Mouse (Mus musculus): ENCODE measurements around the gene Snx30. TPM values are rescaled to one million over a fixed set of nuclear protein-coding genes. Genes with fewer than 3 reads are reported as not detected.

Gene Snx30
- 3.0 and 3.5 TPM in 2 replicates for polyA plus RNA-seq (2015; fragmentation: Nextera tagmentation; extraction: Ambion mirVana)

GRCm38 (mm10) chr4:59805181-59805967, at the start of gene Snx30:
TSS of gene Snx30 (plus strand) at chr4:59805840.
- 3% methylated on average over 45 of the region's 45 CpGs for WGBS

DNA sequence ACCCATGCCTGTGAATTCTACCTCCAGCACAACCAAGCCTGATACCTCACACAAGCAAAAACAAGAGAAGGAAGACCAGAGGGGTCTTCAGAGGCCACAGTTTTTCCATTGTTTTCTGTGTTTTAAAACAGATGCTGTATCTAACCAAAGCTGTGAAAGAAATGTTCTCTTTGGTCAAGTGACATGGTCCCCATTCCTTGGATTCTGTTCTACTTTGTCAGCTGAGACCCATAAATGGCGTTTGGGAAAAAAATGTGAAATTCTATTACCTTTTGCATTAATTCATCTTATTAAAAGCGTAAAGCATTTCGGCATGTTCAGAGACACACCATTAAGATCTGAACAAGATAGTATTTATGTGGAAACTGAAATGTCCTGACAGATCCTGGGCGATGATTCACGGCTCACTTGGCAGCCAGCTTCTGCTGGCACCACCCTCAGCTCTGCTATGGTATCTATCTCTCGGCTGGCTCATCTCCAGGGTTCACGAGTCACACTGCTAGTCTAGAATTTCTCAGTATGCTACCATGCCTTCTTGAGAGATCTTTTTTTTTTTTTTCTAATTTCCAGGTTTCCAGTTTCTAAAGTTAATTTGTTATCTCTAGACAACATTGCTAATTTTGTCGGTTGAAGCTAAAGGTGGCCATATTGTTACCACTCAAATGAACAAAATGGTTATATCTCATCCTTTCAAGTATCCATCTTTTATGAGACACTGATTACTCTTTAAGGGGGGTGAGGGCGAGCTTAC, 49.1 kb upstream of the Snx30 start:
- H3K4me3 ChIP-seq (ENCODE audit: low read depth, low read length): no peak overlapping the region
- no peak for TF ChIP-seq EP300 (optimal IDR thresholded peaks at IDR 0.05)
- no peaks in the 10 kb centered on the region for H3K4me1 ChIP-seq (replicated peaks; ENCODE audit: control insufficient read depth, insufficient read depth)
- H3K4me2 ChIP-seq (replicated peaks; ENCODE audit: low read depth): no peak overlapping the region
- DNase-seq (ENCODE audit: low spot score) (peak; percentile 38), ATAC-seq (ENCODE audit: low FRiP score, low TSS enrichment) (no peak)
- no peaks in the 10 kb centered on the region for H3K27me3 ChIP-seq (ENCODE audit: control insufficient read depth, insufficient read depth, low read length)
- H3K9me3 ChIP-seq (ENCODE audit: control insufficient read depth, low read length): no peaks in the 10 kb centered on the region
- WGBS: 56% methylated on average over 9 of the region's 9 CpGs
- no peak overlapping the region for H3K9ac ChIP-seq (ENCODE audit: low read length)
- 0 out of 2 replicates have a peak, but pooled peaks cover 2% of the 10 kb centered on the region for H3K36me3 ChIP-seq (ENCODE audit: control insufficient read depth, insufficient read depth, low read length)
- H3K27ac ChIP-seq (replicated peaks): no peak overlapping the region

More at GRCm38 (mm10) chr4:59805181-59805967, at the start of gene Snx30:
- TF ChIP-seq CTCF (IDR thresholded peaks at IDR 0.05; ENCODE audit: low read depth): peak; percentile 30
- no peak for TF ChIP-seq EP300 (optimal IDR thresholded peaks at IDR 0.05)
- Histone ChIP-seq H3K27ac (replicated peaks) (peak within 1 kb of the TSS; percentile 75), H3K9me3 (ENCODE audit: control insufficient read depth, low read length) (no peaks in the 10 kb centered on the region), H3K4me2 (replicated peaks; ENCODE audit: low read depth) (peak within 1 kb of the TSS; percentile 100), H3K36me3 (ENCODE audit: control insufficient read depth, insufficient read depth, low read length) (no peaks in the 10 kb centered on the region), H3K27me3 (ENCODE audit: control insufficient read depth, insufficient read depth, low read length) (no peaks in the 10 kb centered on the region), H3K4me3 (ENCODE audit: low read depth, low read length) (peak within 1 kb of the TSS; percentile 94), H3K9ac (ENCODE audit: low read length) (peak within 1 kb of the TSS; percentile 81), H3K4me1 (replicated peaks; ENCODE audit: control insufficient read depth, insufficient read depth) (no peaks in the 10 kb centered on the region)
- peak; percentile 95 for ATAC-seq (ENCODE audit: low FRiP score, low TSS enrichment)
- peak; percentile 91 for DNase-seq (ENCODE audit: low spot score)

- Histone ChIP-seq H3K9me3 (ENCODE audit: control insufficient read depth, low read length) (no peaks in the 10 kb centered on the region), H3K36me3 (ENCODE audit: control insufficient read depth, insufficient read depth, low read length) (no peaks in the 10 kb centered on the region), H3K27ac (replicated peaks) (no peak overlapping the region), H3K4me2 (replicated peaks; ENCODE audit: low read depth) (no peak overlapping the region), H3K4me3 (ENCODE audit: low read depth, low read length) (no peak overlapping the region), H3K27me3 (ENCODE audit: control insufficient read depth, insufficient read depth, low read length) (no peaks in the 10 kb centered on the region), H3K4me1 (replicated peaks; ENCODE audit: control insufficient read depth, insufficient read depth) (no peaks in the 10 kb centered on the region), H3K9ac (ENCODE audit: low read length) (no peak overlapping the region)
- DNase-seq (ENCODE audit: low spot score) (no peak), ATAC-seq (ENCODE audit: low FRiP score, low TSS enrichment) (no peak)
- TF ChIP-seq CTCF (IDR thresholded peaks at IDR 0.05; ENCODE audit: low read depth) (no peak), EP300 (optimal IDR thresholded peaks at IDR 0.05) (no peak)
- WGBS: 62% methylated on average over 12 of the region's 12 CpGs
Observed at GRCm38 (mm10) chr4:59757452-59758435, 47.9 kb upstream of the Snx30 start.

DNA sequence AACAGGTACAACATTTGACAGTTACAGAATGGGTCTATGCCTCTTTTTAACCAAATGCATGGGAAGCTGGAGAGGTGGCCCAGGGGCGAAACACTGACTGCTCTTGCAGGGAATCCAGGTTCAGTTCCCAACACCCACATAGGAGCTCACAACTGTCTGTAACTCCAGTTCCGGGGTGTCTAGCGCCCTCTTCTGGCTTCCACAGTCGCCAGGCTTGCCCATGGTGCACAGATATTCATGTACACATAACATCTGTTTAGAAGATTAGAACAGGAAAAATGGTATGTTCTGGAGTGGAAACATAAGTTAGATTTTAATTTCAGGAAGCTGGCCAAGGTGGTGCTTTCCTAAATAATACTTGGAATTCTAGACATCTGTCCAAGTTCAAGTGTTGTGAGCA, 45.6 kb upstream of the Snx30 start:
- ATAC-seq (ENCODE audit: low FRiP score, low TSS enrichment) (no peak), DNase-seq (ENCODE audit: low spot score) (no peak)
- Histone ChIP-seq H3K36me3 (ENCODE audit: control insufficient read depth, insufficient read depth, low read length) (no peaks in the 10 kb centered on the region), H3K27me3 (ENCODE audit: control insufficient read depth, insufficient read depth, low read length) (no peaks in the 10 kb centered on the region), H3K27ac (replicated peaks) (no peak overlapping the region), H3K9me3 (ENCODE audit: control insufficient read depth, low read length) (no peaks in the 10 kb centered on the region), H3K9ac (ENCODE audit: low read length) (no peak overlapping the region), H3K4me3 (ENCODE audit: low read depth, low read length) (no peak overlapping the region), H3K4me2 (replicated peaks; ENCODE audit: low read depth) (no peak overlapping the region), H3K4me1 (replicated peaks; ENCODE audit: control insufficient read depth, insufficient read depth) (no peaks in the 10 kb centered on the region)
- TF ChIP-seq EP300 (optimal IDR thresholded peaks at IDR 0.05): no peak
- peak; percentile 49 for TF ChIP-seq CTCF (IDR thresholded peaks at IDR 0.05; ENCODE audit: low read depth)
- 67% methylated on average over 4 of the region's 4 CpGs for WGBS

DNA sequence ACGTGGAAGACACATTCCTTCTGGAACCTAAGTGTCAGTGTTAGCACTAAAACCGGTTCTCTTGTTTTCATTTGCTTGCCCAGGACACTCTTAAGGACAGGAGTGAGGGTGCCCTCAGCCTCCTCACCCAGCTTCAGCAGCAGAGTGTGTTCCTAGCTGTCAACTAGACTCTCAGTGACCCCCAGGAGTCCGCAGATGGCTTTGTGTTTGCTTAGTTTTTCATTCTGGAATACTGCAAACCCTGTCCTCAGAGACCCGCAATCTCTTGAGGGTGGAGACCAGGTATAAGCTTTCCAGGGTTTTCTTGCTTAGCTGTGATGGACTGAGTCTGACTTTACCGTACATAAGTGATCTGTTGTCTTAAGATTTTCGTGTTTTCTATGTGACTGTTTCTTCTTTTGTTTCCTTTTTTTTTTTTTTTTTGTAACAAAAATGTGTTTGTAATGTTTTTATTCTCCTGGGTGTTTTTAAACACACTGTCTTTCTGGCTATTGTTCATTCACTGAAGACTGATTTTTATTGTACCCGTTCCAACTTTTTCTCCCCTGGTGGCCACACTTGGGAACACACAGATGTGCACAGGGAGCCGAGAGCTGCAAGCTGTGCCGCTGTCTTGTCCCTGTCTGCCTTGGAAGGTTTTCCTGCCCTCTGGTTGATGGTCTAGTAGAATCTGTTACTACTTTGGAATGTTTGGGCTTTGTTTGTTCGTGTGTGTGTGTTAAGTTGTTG, 44.8 kb upstream of the Snx30 start:
- Histone ChIP-seq H3K4me3 (ENCODE audit: low read depth, low read length) (no peak overlapping the region), H3K27me3 (ENCODE audit: control insufficient read depth, insufficient read depth, low read length) (no peaks in the 10 kb centered on the region), H3K9ac (ENCODE audit: low read length) (no peak overlapping the region), H3K4me2 (replicated peaks; ENCODE audit: low read depth) (no peak overlapping the region), H3K9me3 (ENCODE audit: control insufficient read depth, low read length) (no peaks in the 10 kb centered on the region), H3K36me3 (ENCODE audit: control insufficient read depth, insufficient read depth, low read length) (no peaks in the 10 kb centered on the region), H3K27ac (replicated peaks) (no peak overlapping the region), H3K4me1 (replicated peaks; ENCODE audit: control insufficient read depth, insufficient read depth) (no peaks in the 10 kb centered on the region)
- peak; percentile 77 for TF ChIP-seq CTCF (IDR thresholded peaks at IDR 0.05; ENCODE audit: low read depth)
- no peak for TF ChIP-seq EP300 (optimal IDR thresholded peaks at IDR 0.05)
- 38% methylated on average over 10 of the region's 10 CpGs for WGBS
- DNase-seq (ENCODE audit: low spot score) (peak; percentile 42), ATAC-seq (ENCODE audit: low FRiP score, low TSS enrichment) (no peak)
